Mouse (Mus musculus) bone marrow, adult 2 months (tissue): ENCODE measurements around the gene Rps18.

Experiments
- CTCF ChIP-seq: fragments of 200-500 bp; IDR thresholded peaks from 2 replicates; pipeline ENCODE4 v1.5.1; 2011; ENCODE audit warnings: low read length, control low read depth; ENCODE audit not compliant: control insufficient read depth, insufficient read depth
- POLR2A ChIP-seq: fragments of 200-500 bp; IDR thresholded peaks from 2 replicates; pipeline ENCODE4 v1.6.1; 2011; ENCODE audit warnings: low read depth, mild to moderate bottlenecking, control low read depth, low read length, borderline replicate concordance; ENCODE audit not compliant: control insufficient read depth

GRCm38 (mm10) chr17:33991788-33992664, 36.2 kb upstream of the Rps18 start:
- TF ChIP-seq CTCF (peak; percentile 70), POLR2A (no peak)
